ENCODE assay signal across 29 mouse cellular contexts in genomic region chr5:91751168-91751567, GRCm38 (mm10).
DNase-seq lines count a peak whose midpoint lies in the region; ATAC-seq lines count a peak whose summit lies in the region.
"Had no signal": no experiment of that assay in that cellular context is flagged by ENCODE, and none has a peak within 500 bp of the region (broad histone marks: within the 10 kb centered on the region; RNA-seq: fewer than 3 reads in every experiment).

No protein-coding gene starts in this region.

- 0 out of 2 replicates have a peak overlapping the region, but pooled peaks have one; percentile 3 for H3K27ac ChIP-seq in heart, embryonic 11.5 days (ENCODE audit: low read depth, low read length)
- no peak overlapping the region for H3K27ac ChIP-seq in liver, embryonic 12.5 days
- H3K27ac ChIP-seq: embryonic facial prominence, embryonic 13.5 days; forebrain, embryonic 10.5 days; forebrain, embryonic 15.5 days; heart, adult 2 months; hindbrain, embryonic 14.5 days; limb, embryonic 12.5 days; liver, embryonic 13.5 days; macrophage; midbrain, embryonic 12.5 days; neural tube, embryonic 12.5 days had no signal

- 43% methylated on average over 6 of the region's 6 CpGs for WGBS in heart, embryonic 11.5 days (ENCODE audit: insufficient replicate concordance)
- 14% methylated on average over 6 of the region's 6 CpGs for WGBS in liver, embryonic 12.5 days (ENCODE audit: insufficient replicate concordance)

- H3K9me3 ChIP-seq in heart, embryonic 11.5 days (replicated peaks; ENCODE audit: control insufficient read depth, low read length): no peaks in the 10 kb centered on the region
- no peaks in the 10 kb centered on the region for H3K9me3 ChIP-seq in liver, embryonic 12.5 days (replicated peaks)
- H3K9me3 ChIP-seq: embryonic facial prominence, embryonic 13.5 days; forebrain, embryonic 10.5 days; forebrain, embryonic 15.5 days; limb, embryonic 12.5 days; liver, embryonic 13.5 days; midbrain, embryonic 12.5 days; neural tube, embryonic 12.5 days had no signal

- H3K4me1 ChIP-seq in heart, embryonic 11.5 days (ENCODE audit: control insufficient read depth, insufficient read depth, low read length): no peaks in the 10 kb centered on the region
- H3K4me1 ChIP-seq in liver, embryonic 12.5 days: peaks cover 8% of the 10 kb centered on the region
- H3K4me1 ChIP-seq: embryonic facial prominence, embryonic 13.5 days; forebrain, embryonic 15.5 days; limb, embryonic 12.5 days; midbrain, embryonic 12.5 days; neural tube, embryonic 12.5 days had no signal

- no peaks in the 10 kb centered on the region for H3K36me3 ChIP-seq in heart, embryonic 11.5 days (ENCODE audit: control insufficient read depth, insufficient read depth, low read length)
- H3K36me3 ChIP-seq in liver, embryonic 12.5 days: no peaks in the 10 kb centered on the region
- H3K36me3 ChIP-seq: embryonic facial prominence, embryonic 13.5 days; forebrain, embryonic 10.5 days; forebrain, embryonic 15.5 days; limb, embryonic 12.5 days; liver, embryonic 13.5 days; midbrain, embryonic 12.5 days; neural tube, embryonic 12.5 days had no signal

- no peak overlapping the region for H3K4me3 ChIP-seq in heart, embryonic 11.5 days (ENCODE audit: low read depth, low read length)
- no peak overlapping the region for H3K4me3 ChIP-seq in liver, embryonic 12.5 days
- H3K4me3 ChIP-seq: embryonic facial prominence, embryonic 13.5 days; forebrain, embryonic 10.5 days; forebrain, embryonic 15.5 days; heart, adult 2 months; limb, embryonic 12.5 days; liver, embryonic 13.5 days; midbrain, embryonic 12.5 days; myocyte; neural tube, embryonic 12.5 days had no signal

- no peak overlapping the region for H3K4me2 ChIP-seq in heart, embryonic 11.5 days
- H3K4me2 ChIP-seq in liver, embryonic 12.5 days: no peak overlapping the region
- H3K4me2 ChIP-seq: embryonic facial prominence, embryonic 13.5 days; forebrain, embryonic 15.5 days; hindbrain, embryonic 14.5 days; limb, embryonic 12.5 days; liver, embryonic 13.5 days; midbrain, embryonic 12.5 days; neural tube, embryonic 12.5 days had no signal

- no peaks in the 10 kb centered on the region for H3K27me3 ChIP-seq in heart, embryonic 11.5 days (ENCODE audit: control insufficient read depth, insufficient read depth, low read length)
- no peaks in the 10 kb centered on the region for H3K27me3 ChIP-seq in liver, embryonic 12.5 days (replicated peaks)
- H3K27me3 ChIP-seq: embryonic facial prominence, embryonic 13.5 days; forebrain, embryonic 15.5 days; limb, embryonic 12.5 days; liver, embryonic 13.5 days; midbrain, embryonic 12.5 days; neural tube, embryonic 12.5 days; Patski had no signal

- no peak overlapping the region for H3K9ac ChIP-seq in heart, embryonic 11.5 days (ENCODE audit: low read depth, low read length)
- no peak overlapping the region for H3K9ac ChIP-seq in liver, embryonic 12.5 days
- H3K9ac ChIP-seq: embryonic facial prominence, embryonic 13.5 days; forebrain, embryonic 15.5 days; hindbrain, embryonic 14.5 days; limb, embryonic 12.5 days; liver, embryonic 13.5 days; midbrain, embryonic 12.5 days; neural tube, embryonic 12.5 days had no signal

- DNase-seq in heart, postnatal 4 days: no peak
- peak; percentile 21 for DNase-seq in liver
- no peak for DNase-seq in layer of hippocampus, adult 9-10 months (ENCODE audit: low spot score)
- DNase-seq: adrenal gland, postnatal 14 days; cerebellum, adult 11 months; cerebellum, adult 9-10 months; gastrocnemius, postnatal 25 days; heart, adult 2 months; kidney, adult 2 months; kidney, postnatal 10 days; liver, embryonic 13.5 days; lung, adult 2 months; lung, postnatal 10 days; right cerebral cortex, adult 18-20 months; spleen, adult 18-20 months had no signal

- ATAC-seq in heart, embryonic 11.5 days (replicated peaks; ENCODE audit: insufficient number of reproducible peaks, low FRiP score, low TSS enrichment): peak; percentile 65; the same call in 1 of the 2 replicates
- no peak for ATAC-seq in liver, embryonic 12.5 days
- ATAC-seq in hematopoietic stem cell, adult 5-6 weeks (replicated peaks in 1 of 2; ENCODE audit: insufficient read depth in 1 of 2, low FRiP score in 2 of 2, low TSS enrichment in 1 of 2, low read depth in 1 of 2, poor library complexity in 2 of 2, severe bottlenecking in 2 of 2): peak; percentile 62 to 73; a peak in 3 of 4 replicates
- ATAC-seq in megakaryocyte-erythroid progenitor cell, adult 5-6 weeks (replicated peaks; ENCODE audit: low FRiP score, low TSS enrichment, poor library complexity, severe bottlenecking): peak; percentile 61; the same call in 1 of the 2 replicates
- ATAC-seq: forebrain, embryonic 15.5 days; Patski had no signal
